Mouse (Mus musculus) lung, postnatal 0 days (tissue): ENCODE results near the gene Tcf3.

Experiments used
- CTCF ChIP-seq: IDR thresholded peaks from 2 replicates; pipeline ENCODE4 v1.5.1; 2016; ENCODE audit warnings: antibody characterized with exemption, mild to moderate bottlenecking
- EP300 ChIP-seq: IDR thresholded peaks from 2 replicates; pipeline ENCODE4 v1.6.1; 2016; ENCODE audit warnings: antibody characterized with exemption, mild to moderate bottlenecking, control low read depth

DNA sequence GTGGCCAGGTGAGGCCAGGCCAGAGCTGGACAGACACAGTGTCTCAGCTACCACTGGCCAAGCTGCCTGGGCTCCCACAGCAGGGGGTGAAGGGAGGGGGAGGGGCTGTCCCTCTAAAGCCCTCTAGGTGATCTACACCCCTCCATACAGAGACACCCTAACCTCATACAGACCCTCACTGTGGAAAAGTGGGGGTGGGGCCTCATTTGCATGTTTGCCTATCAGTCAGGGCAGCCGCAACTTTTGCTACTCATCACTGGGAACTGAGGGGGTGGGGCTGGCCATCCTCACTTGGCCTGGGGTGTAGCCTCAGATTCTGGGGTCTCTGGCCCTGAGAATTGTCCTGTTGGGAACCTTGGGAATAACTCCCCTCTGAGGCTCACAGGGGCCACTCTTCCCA, 11.6 kb upstream of the Tcf3 start:
- TF ChIP-seq EP300 (no peak), CTCF (no peak)
